8 mouse cellular contexts compared by ENCODE assay signal in genomic region chr1:80340061-80340435, GRCm38 (mm10). TPM values are rescaled to one million over a fixed set of nuclear protein-coding genes. Genes with fewer than 3 reads are reported as not detected.
A peak's percentile ranks its signal among the peaks of the same experiment; 100 is the strongest.
DNase-seq lines count a peak whose midpoint lies in the region; ATAC-seq and TF ChIP-seq lines count a peak whose summit lies in the region.

No protein-coding gene starts in this region.

- no peak for TF ChIP-seq EP300 in heart, postnatal 0 days (IDR thresholded peaks at IDR 0.05; ENCODE audit: low read depth)

- peak; percentile 74 to 79 for DNase-seq in adrenal gland, postnatal 36 days
- peak; percentile 73 for DNase-seq in embryonic facial prominence, embryonic 14.5 days (ENCODE audit: low spot score)
- DNase-seq in heart, postnatal 0 days (ENCODE audit: low spot score) = peak; percentile 24
- DNase-seq in layer of hippocampus, adult 2 months (ENCODE audit: low spot score in 2 of 2) = peak in 1 of 2 experiments; percentile 65
- DNase-seq in thymus, adult 18-20 months = peak; percentile 55 to 63

- H3K4me1 ChIP-seq in embryonic facial prominence, embryonic 14.5 days (ENCODE audit: control insufficient read depth, insufficient read depth, low read length) = peaks cover 22% of the 10 kb centered on the region
- peaks cover 16% of the 10 kb centered on the region for H3K4me1 ChIP-seq in heart, postnatal 0 days (ENCODE audit: control insufficient read depth, insufficient read depth)
- H3K4me1 ChIP-seq in lung, embryonic 16.5 days (replicated peaks; ENCODE audit: control insufficient read depth, insufficient read depth, low read length) = peaks cover 10% of the 10 kb centered on the region; the same call in 1 of the 2 replicates

- H3K9me3 ChIP-seq in embryonic facial prominence, embryonic 14.5 days (ENCODE audit: control insufficient read depth, low read length) = no peaks in the 10 kb centered on the region
- H3K9me3 ChIP-seq in heart, postnatal 0 days (replicated peaks; ENCODE audit: control insufficient read depth, low read length) = no peaks in the 10 kb centered on the region
- H3K9me3 ChIP-seq in lung, embryonic 16.5 days (ENCODE audit: control insufficient read depth, low read length) = no peaks in the 10 kb centered on the region

- no peak for TF ChIP-seq CTCF in heart, postnatal 0 days (IDR thresholded peaks at IDR 0.05; ENCODE audit: low read depth)
- no peak for TF ChIP-seq CTCF in layer of hippocampus, adult 2 months (conservative IDR thresholded peaks at IDR 0.05)

- H3K9ac ChIP-seq in embryonic facial prominence, embryonic 14.5 days (ENCODE audit: low read depth, low read length) = peak overlapping the region; percentile 98
- peak overlapping the region; percentile 98 for H3K9ac ChIP-seq in heart, postnatal 0 days (replicated peaks; ENCODE audit: low read depth, low read length)
- peak overlapping the region; percentile 98 for H3K9ac ChIP-seq in lung, embryonic 16.5 days (ENCODE audit: low read length)

- ATAC-seq in CD4-positive, CD25-positive, alpha-beta regulatory T cell, adult 4 months = peak; percentile 38
- peak; percentile 19 for ATAC-seq in embryonic facial prominence, embryonic 14.5 days (ENCODE audit: low read depth)
- ATAC-seq in heart, postnatal 0 days (ENCODE audit: insufficient read depth, low read depth) = peak; percentile 33
- peak; percentile 37; the same call in 1 of the 2 replicates for ATAC-seq in lung, embryonic 16.5 days (ENCODE audit: low read depth)
- peak; percentile 25; the same call in 1 of the 2 replicates for ATAC-seq in neutrophil, adult 5-6 weeks (ENCODE audit: extremely low read depth, insufficient number of reproducible peaks, low FRiP score, poor library complexity, severe bottlenecking)

- 0% methylated on average over 8 of the region's 59 CpGs for WGBS in embryonic facial prominence, embryonic 14.5 days
- 1% methylated on average over 33 of the region's 59 CpGs for WGBS in heart, postnatal 0 days
- whole genome bisulfite sequencing in lung, embryonic 16.5 days = under 1% methylated on average over 31 of the region's 59 CpGs

- peak overlapping the region; percentile 73 for H3K4me2 ChIP-seq in embryonic facial prominence, embryonic 14.5 days (ENCODE audit: low read depth, low read length)
- H3K4me2 ChIP-seq in heart, postnatal 0 days (ENCODE audit: low read depth, low read length) = peak overlapping the region; percentile 85
- peak overlapping the region; percentile 61 for H3K4me2 ChIP-seq in lung, embryonic 16.5 days (ENCODE audit: low read depth, low read length)

- H3K4me3 ChIP-seq in embryonic facial prominence, embryonic 14.5 days (ENCODE audit: low read depth, low read length) = peak overlapping the region; percentile 98
- H3K4me3 ChIP-seq in heart, postnatal 0 days (ENCODE audit: low read depth, low read length) = peak overlapping the region; percentile 93
- H3K4me3 ChIP-seq in layer of hippocampus, adult 2 months = peak overlapping the region; percentile 86
- peak overlapping the region; percentile 97 for H3K4me3 ChIP-seq in lung, embryonic 16.5 days (ENCODE audit: low read length)

- no peaks in the 10 kb centered on the region for H3K36me3 ChIP-seq in embryonic facial prominence, embryonic 14.5 days (ENCODE audit: control insufficient read depth, insufficient read depth, low read length)
- H3K36me3 ChIP-seq in heart, postnatal 0 days (replicated peaks; ENCODE audit: control insufficient read depth, insufficient read depth, low read length) = no peaks in the 10 kb centered on the region
- H3K36me3 ChIP-seq in lung, embryonic 16.5 days (ENCODE audit: control insufficient read depth, insufficient read depth, low read length) = no peaks in the 10 kb centered on the region

- no peaks in the 10 kb centered on the region for H3K27me3 ChIP-seq in embryonic facial prominence, embryonic 14.5 days (replicated peaks; ENCODE audit: control insufficient read depth, insufficient read depth, low read length)
- no peaks in the 10 kb centered on the region for H3K27me3 ChIP-seq in heart, postnatal 0 days (ENCODE audit: control insufficient read depth, insufficient read depth, low read length)
- no peaks in the 10 kb centered on the region for H3K27me3 ChIP-seq in lung, embryonic 16.5 days (ENCODE audit: control insufficient read depth, insufficient read depth, low read depth, low read length)

- H3K27ac ChIP-seq in embryonic facial prominence, embryonic 14.5 days (replicated peaks; ENCODE audit: low read depth, low read length) = peak overlapping the region; percentile 98
- H3K27ac ChIP-seq in heart, postnatal 0 days (ENCODE audit: low read depth) = peak overlapping the region; percentile 99
- peak overlapping the region; percentile 94 for H3K27ac ChIP-seq in layer of hippocampus, adult 2 months
- peak overlapping the region; percentile 98 for H3K27ac ChIP-seq in lung, embryonic 16.5 days (ENCODE audit: low read length)

RNA-seq across cellular contexts. Expression of gene Cul3, which starts 0.2 kb away (rescaled TPM):
- polyA plus RNA-seq in CD4-positive, CD25-positive, alpha-beta regulatory T cell, adult 4 months (2017; shearing (Covaris generic)) = 10 to 100 TPM; 25.0 to 48.2 TPM
- total RNA-seq in adrenal gland, postnatal 36 days (2021) = 100 to 1,000 TPM; 120 to 143 TPM
- polyA plus RNA-seq in embryonic facial prominence, embryonic 14.5 days (2014; fragmentation: Nextera tagmentation; extraction: Ambion mirVana) = 57.1 and 63.4 TPM in 2 replicates
- 27.1 and 33.2 TPM in 2 replicates for total RNA-seq in heart, postnatal 0 days (2014; rRNA removed; ENCODE audit: low replicate concordance)
- polyA plus RNA-seq in heart, postnatal 0 days (2015; fragmentation: Nextera tagmentation; extraction: Ambion mirVana) = 25.2 and 27.6 TPM in 2 replicates
- 100 to 1,000 TPM; 117 to 127 TPM for total RNA-seq in layer of hippocampus, adult 2 months (2021)
- polyA plus RNA-seq in lung, embryonic 16.5 days (2015; fragmentation: Nextera tagmentation; extraction: Ambion mirVana) = 27.9 and 29.3 TPM in 2 replicates
- 273 and 434 TPM in 2 replicates for total RNA-seq in neutrophil, adult 5-6 weeks (2017)
